Mouse (Mus musculus) brain, embryonic 18.5 days (tissue): ENCODE data around the gene Srr.

Source experiments
- DNase-seq: peaks from one replicate; pipeline ENCODE4 v3.0.0-alpha.2; 2012; ENCODE audit warnings: low read depth, low spot score

The Srr gene

DNA sequence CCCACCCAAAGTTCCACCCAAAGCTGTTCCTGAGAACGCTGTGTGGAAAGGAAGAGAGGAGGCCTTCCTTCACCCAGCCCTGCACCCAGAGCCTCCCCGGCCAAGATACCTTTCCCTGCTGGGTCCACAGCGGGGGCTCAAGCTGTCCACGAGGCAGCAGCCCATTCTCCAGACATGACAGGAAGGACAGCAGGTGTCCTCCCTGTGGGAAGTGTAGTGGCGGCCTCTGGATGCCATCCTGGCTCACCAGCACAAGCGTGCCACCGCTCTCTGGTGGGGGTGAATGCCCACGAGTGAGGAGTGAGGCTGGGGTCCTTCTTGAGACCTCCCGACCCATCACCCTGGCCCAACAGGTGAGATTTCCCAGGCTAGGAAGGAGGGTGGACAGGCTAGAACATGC lies 60.5 kb downstream of the Srr start:
- no peak for DNase-seq

DNA sequence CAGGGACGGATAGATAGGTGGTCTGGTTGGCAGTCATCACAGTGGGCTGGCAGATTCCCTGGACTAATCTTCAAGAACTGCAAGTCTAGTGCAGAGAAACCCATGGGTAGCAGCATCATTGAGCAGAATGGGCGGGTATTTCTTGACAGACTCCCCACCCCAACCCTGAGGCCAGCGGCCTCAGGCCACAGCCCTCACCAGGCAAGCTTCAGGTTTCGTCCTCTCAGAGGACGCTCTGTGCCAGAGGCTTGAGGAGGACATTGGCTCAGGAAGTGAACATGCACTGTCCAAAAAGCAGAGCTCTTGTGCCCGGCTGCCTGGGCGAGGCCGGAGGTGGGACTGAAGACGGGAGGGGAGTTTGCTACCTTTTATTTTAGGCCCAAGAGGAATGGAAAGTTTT lies 61.3 kb downstream of the Srr start:
- no peak for DNase-seq

DNA sequence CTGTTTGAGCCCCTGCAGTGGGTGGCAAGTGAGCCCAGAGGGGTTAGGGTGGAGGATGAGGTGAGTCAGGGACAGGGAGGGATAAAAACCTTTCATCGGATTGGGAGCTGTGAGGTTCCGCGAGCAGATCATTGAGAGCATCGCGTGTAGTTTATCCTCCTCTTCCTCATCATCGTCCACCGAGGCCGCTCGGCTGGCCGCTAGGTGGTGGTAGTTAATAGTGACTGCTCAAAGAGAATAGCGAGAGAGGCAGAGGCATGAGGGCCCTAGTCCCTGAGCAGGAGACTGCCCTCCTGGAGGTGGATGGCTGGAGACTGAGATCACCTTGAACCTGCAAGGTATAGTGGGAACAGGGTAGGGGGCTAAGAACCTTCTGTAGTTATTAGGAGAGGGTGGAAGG lies 62.3 kb downstream of the Srr start:
- DNase-seq: no peak

DNA sequence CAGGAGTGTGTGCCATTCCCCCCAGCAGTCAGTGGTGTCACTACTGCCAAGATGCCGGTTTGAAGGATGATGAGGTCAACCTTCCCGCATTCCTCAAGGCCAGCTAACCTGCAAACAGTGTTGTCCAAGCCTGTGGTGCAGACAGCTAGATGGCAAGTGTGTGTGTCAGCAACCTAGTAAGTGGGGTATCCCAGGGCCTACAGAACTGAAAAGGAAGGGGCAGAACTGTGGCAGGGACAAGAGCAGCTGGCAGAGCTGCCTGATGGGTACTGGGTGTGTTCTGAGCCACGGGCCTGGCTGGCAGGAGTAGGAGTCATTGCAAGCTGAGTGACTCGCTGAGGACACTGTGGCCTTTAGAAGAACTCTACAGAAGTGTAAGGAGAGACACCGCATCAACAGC lies 63.6 kb downstream of the Srr start:
- DNase-seq: no peak

DNA sequence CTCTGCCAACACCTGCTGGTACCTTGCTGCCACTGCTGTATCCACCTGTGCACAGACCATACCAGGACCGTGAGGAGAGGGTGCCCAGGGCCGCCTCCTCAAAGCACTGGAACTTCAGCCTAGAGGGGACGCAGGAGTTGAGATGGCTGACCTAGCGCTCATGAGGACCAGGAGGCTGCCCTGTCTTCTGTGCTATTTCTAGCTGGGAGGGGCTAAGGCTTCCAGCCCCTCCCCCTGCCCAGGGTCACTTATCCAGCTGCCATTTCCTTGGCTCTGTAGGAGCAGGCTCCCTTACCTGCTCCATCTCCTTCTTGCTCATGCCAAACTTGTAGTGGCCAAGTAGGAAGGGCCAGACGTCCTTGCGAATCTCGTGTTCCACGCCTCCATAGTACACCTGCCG lies 68.0 kb downstream of the Srr start:
- DNase-seq: no peak
